Mouse (Mus musculus): ENCODE measurements at regions not wholly inside any gene's neighbourhood (a gene's known extent, or its start where the extent isn't known, plus 50 kb on each side); places are given as distances from the start of the nearest gene placed in this dataset.

DNA sequence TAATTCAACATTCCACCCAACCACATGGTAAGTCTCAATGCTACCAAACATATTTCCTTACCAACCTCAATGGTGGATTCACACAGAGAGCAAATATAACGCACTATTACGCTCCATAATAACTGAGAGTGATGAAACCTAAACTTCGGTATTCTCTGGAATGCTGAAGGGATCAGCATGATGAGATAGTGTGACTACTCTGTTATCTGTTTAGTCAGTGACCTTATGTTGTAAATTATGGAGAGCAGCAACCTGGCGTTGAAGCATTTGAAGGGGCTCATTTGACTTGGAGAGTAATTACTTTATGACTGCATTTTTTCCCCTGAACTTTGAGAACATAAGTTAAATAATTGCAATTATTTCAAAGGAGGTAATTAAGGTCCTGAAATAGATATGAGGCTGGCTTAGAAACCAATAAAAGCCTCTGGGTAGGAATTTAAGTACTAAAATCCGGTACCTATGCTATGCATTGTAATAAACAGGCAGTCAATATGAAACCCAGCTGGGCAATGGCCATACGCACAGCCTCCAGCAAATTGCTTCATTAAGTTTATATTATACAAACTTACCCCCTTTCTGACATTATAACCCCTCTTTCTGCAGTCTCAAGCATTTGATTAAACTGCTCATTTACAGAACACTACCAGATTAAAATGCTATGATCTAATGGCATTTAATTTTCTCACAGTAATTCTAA is 1378.9 kb upstream of the Jmjd1c start:
- no peak for DNase-seq (ENCODE audit: extremely low spot score in 1 of 2, low spot score in 2 of 2)
- no peak for TF ChIP-seq CTCF (IDR thresholded peaks at IDR 0.05)
- H3K4me3 ChIP-seq, result no peak overlapping the region
- no peak overlapping the region for H3K27ac ChIP-seq
- intact Hi-C loops (cut with DNase I), result no loop called here

DNA sequence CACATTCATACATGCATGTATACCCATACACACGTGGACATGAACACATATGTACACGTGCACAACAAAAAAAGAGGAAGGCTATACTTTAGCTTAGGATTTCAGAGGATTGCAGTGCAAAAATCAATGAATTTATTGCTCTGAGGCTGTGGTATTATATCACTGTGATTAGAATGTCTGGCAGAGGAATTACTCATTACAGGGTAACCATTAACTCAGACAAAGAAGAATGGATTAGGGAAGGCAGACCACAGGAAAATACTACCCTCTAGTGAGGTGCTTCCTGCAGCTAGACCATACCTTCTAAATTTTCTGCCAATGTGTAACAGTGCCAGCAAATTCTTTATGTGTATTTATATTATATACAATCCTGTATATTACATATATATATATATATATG is 1373.4 kb upstream of the Jmjd1c start:
- Histone ChIP-seq H3K4me3 (no peak overlapping the region), H3K27ac (no peak overlapping the region)
- DNase-seq (ENCODE audit: extremely low spot score in 1 of 2, low spot score in 2 of 2), result no peak
- TF ChIP-seq CTCF (IDR thresholded peaks at IDR 0.05), result no peak
- intact Hi-C loops (cut with DNase I), result no loop called here

DNA sequence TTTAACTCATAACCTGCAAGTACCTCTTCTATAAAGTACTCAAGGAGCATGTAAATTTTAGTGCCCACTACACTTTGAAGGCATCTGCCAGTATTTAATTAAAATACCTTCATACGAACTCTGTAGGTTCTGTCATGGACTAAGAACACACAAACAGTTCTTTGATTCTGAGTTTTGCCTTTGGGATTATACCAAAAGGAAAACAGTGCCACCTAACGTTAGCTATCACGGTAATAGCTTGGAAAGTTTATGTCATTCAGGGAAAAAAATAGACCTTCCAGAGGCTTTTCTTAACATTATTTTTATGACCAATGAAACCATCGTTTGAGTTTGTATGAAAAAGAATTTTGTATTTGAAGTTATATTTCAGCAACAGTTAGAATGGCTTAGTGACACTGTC is 1326.5 kb upstream of the Jmjd1c start:
- Histone ChIP-seq H3K4me3 (no peak overlapping the region), H3K27ac (no peak overlapping the region)
- DNase-seq (ENCODE audit: extremely low spot score in 1 of 2, low spot score in 2 of 2), result no peak
- TF ChIP-seq CTCF (IDR thresholded peaks at IDR 0.05), result peak; percentile 64
- intact Hi-C loops (cut with DNase I), result loop anchor here (2.0 kb wide), 2 partner anchors 1019 to 1685 kb away; no protein-coding TSS in a partner anchor

DNA sequence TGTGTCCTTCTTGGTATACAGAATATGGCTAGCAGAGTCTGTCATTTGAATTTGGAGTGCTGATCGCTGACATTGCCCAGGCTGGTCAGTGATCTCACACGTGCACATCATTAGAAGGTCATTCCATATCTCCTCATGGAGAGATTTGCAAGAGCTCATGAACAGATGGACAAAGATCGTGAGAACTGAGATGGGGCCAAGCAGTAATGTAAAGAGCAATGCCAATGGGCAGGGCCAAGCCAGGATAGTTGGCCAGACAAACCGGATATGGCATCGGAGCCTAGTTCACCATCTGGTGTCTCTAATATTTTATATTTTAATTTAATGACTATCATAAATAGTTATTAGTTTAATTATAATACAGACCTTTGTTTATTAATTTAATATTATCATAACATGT is 1324.0 kb upstream of the Jmjd1c start:
- no peak overlapping the region for H3K4me3 ChIP-seq
- DNase-seq (ENCODE audit: extremely low spot score in 1 of 2, low spot score in 2 of 2), result no peak
- no peak for TF ChIP-seq CTCF (IDR thresholded peaks at IDR 0.05)
- no peak overlapping the region for H3K27ac ChIP-seq
- intact Hi-C loops (cut with DNase I), result no loop called here

GRCm38 (mm10) chr10:65784994-65785393 is 1310.9 kb upstream of the Jmjd1c start:
- intact Hi-C loops (cut with DNase I), result no loop called here
- DNase-seq (ENCODE audit: extremely low spot score in 1 of 2, low spot score in 2 of 2), result no peak
- TF ChIP-seq CTCF (IDR thresholded peaks at IDR 0.05), result no peak
- Histone ChIP-seq H3K4me3 (no peak overlapping the region), H3K27ac (no peak overlapping the region)
